Mouse (Mus musculus) erythroblast, embryonic 14.5 days (primary cell): ENCODE data around the gene Nipbl.

ENCODE experiments used
- GATA1 ChIP-seq: IDR thresholded peaks from 2 replicates; pipeline ENCODE4 v1.6.1; 2012; ENCODE audit warnings: low read length, inconsistent platforms, mixed read lengths
- TAL1 ChIP-seq: IDR thresholded peaks from 3 replicates; pipeline ENCODE4 v1.6.1; 2012; ENCODE audit warnings: low read length, inconsistent platforms, mixed read lengths

- TF ChIP-seq GATA1 (no peak), TAL1 (no peak)
Observed at GRCm38 (mm10) chr15:8267211-8267610, 177.1 kb downstream of the Nipbl start.
